Mouse (Mus musculus) small intestine, adult 2 months (tissue): ENCODE results near the gene Gm45140.

Source experiments
- CTCF ChIP-seq: fragments of 200-500 bp; IDR thresholded peaks from 2 replicates; pipeline ENCODE4 v1.5.1; 2012; ENCODE audit warnings: low read depth, mild to moderate bottlenecking, control low read depth, inconsistent platforms, low read length, moderate library complexity, mixed read lengths; ENCODE audit not compliant: insufficient replicate concordance, insufficient read length; ENCODE audit errors: extremely low read depth
- POLR2A ChIP-seq: fragments of 200-500 bp; IDR thresholded peaks from 2 replicates; pipeline ENCODE4 v1.6.1; 2012; ENCODE audit warnings: low read depth, mild to moderate bottlenecking, control low read depth, inconsistent platforms, low read length, moderate library complexity

GRCm38 (mm10) chr6:87838551-87839197 is 3.1 kb upstream of the Gm45140 start, which contains the start of gene Isy1:
- peak; percentile 47; the same call in 1 of the 2 replicates for TF ChIP-seq POLR2A
- TF ChIP-seq CTCF = 0 out of 2 replicates have a peak, but pooled peaks have one; percentile 19
